Mouse (Mus musculus): ENCODE results near the gene Map3k11. TPM values are rescaled to one million over a fixed set of nuclear protein-coding genes. Genes with fewer than 3 reads are reported as not detected.

Map3k11 gene
- polyA plus RNA-seq, 1 experiment: 72.2 TPM

DNA sequence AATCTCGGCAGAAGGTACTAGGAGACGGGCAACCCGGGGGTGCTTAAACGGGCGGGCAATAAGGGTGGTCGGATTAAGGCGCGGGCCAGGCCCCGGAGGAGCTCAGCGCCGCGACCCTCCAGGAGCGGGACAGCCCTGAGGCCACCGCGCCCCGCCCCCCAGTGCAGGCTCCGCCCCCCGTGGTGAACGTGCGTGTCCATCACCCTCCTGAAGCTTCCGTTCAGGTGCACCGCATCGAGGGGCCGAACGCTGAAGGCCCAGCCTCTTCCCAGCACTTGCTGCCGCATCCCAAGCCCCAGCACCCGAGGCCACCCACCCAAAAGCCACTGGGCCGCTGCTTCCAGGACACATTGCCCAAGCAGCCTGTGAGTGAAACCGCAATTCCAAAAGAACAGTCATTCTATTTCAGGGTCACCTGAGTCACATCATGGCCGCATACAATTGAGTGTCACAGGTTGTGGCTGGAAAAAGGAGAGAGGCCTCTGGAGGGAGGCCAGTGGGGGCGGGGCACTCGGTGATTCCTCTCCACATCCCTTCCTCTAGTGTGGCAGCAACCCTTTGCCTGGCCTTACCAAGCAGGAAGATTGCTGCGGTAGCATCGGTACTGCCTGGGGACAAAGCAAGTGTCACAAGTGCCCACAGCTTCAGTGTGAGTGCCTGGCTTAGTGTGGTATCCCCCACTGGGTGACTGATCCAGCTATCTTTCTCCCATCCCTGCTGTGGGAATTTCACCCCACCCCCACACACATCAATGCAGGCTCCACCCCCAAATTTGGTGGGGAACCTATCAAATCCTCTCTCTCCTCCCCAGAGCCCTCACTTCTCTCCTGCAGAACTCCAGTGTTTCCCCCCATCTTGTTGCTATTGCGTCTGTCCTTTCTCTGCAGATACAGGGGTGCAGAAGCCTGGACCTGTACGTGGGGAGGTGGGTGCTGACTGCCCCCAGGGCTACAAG lies 57.5 kb downstream of the Map3k11 start:
- 29% methylated on average over 36 of the region's 36 CpGs for WGBS
- H3K4me1 ChIP-seq (ENCODE audit: control insufficient read depth, insufficient read depth, low read length): 0 out of 2 replicates have a peak, but pooled peaks cover 3% of the 10 kb centered on the region
- H3K4me3 ChIP-seq (ENCODE audit: insufficient read depth, low read depth, low read length): no peak overlapping the region
- H3K36me3 ChIP-seq (ENCODE audit: control insufficient read depth, insufficient read depth, low read length): no peaks in the 10 kb centered on the region
- no peaks in the 10 kb centered on the region for H3K27me3 ChIP-seq (replicated peaks; ENCODE audit: control insufficient read depth, insufficient read depth, low read length)
- H3K27ac ChIP-seq (ENCODE audit: insufficient read depth, low read depth, low read length): no peak overlapping the region
- TF ChIP-seq CTCF (conservative IDR thresholded peaks at IDR 0.05; ENCODE audit: insufficient read depth, insufficient read length, low read depth, low read length): no peak
- no peak for DNase-seq

- 74% methylated on average over 12 of the region's 12 CpGs for WGBS
- H3K27me3 ChIP-seq (replicated peaks; ENCODE audit: control insufficient read depth, insufficient read depth, low read length): no peaks in the 10 kb centered on the region
Measured at GRCm38 (mm10) chr19:5746907-5747363, 58.4 kb downstream of the Map3k11 start.

DNA sequence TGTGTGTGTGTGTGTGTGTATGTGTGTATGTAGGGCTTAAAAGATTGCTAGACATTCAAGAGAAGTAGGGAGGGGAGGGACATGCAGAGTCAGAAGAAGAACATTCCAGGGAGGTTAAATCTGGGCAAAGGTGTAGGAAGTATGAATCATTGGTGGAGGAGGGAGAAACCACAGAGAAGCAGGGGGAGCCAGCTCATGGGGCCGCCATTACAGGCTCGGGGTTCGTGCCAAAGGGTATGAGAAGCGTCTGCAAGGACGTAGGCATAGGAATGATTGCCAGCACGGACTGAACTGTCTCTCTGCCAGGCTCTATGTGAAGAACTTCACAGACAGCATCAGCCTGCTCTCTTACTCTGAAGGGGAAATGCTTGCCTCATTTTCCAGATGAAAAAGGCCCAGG lies 60.9 kb downstream of the Map3k11 start:
- TF ChIP-seq CTCF (conservative IDR thresholded peaks at IDR 0.05; ENCODE audit: insufficient read depth, insufficient read length, low read depth, low read length): no peak
- TF ChIP-seq POLR2A (IDR thresholded peaks at IDR 0.05; ENCODE audit: low read depth, low read length): no peak
- H3K27ac ChIP-seq (ENCODE audit: insufficient read depth, low read depth, low read length): no peak overlapping the region
- H3K4me1 ChIP-seq (ENCODE audit: control insufficient read depth, insufficient read depth, low read length): no peaks in the 10 kb centered on the region
- no peaks in the 10 kb centered on the region for H3K36me3 ChIP-seq (ENCODE audit: control insufficient read depth, insufficient read depth, low read length)
- H3K27me3 ChIP-seq (replicated peaks; ENCODE audit: control insufficient read depth, insufficient read depth, low read length): no peaks in the 10 kb centered on the region
- H3K4me3 ChIP-seq (ENCODE audit: insufficient read depth, low read depth, low read length): no peak overlapping the region
- DNase-seq: no peak
- WGBS: 78% methylated on average over 6 of the region's 6 CpGs

More at GRCm38 (mm10) chr19:5746907-5747363, 58.4 kb downstream of the Map3k11 start:
- H3K4me3 ChIP-seq (ENCODE audit: insufficient read depth, low read depth, low read length): no peak overlapping the region
- no peak overlapping the region for H3K27ac ChIP-seq (ENCODE audit: insufficient read depth, low read depth, low read length)
- no peak for TF ChIP-seq CTCF (conservative IDR thresholded peaks at IDR 0.05; ENCODE audit: insufficient read depth, insufficient read length, low read depth, low read length)
- no peak for TF ChIP-seq POLR2A (IDR thresholded peaks at IDR 0.05; ENCODE audit: low read depth, low read length)
- no peaks in the 10 kb centered on the region for H3K36me3 ChIP-seq (ENCODE audit: control insufficient read depth, insufficient read depth, low read length)
- no peak for DNase-seq
- no peaks in the 10 kb centered on the region for H3K4me1 ChIP-seq (ENCODE audit: control insufficient read depth, insufficient read depth, low read length)

GRCm38 (mm10) chr19:5750951-5751350 lies 62.4 kb downstream of the Map3k11 start:
- Histone ChIP-seq H3K27ac (ENCODE audit: insufficient read depth, low read depth, low read length) (no peak overlapping the region), H3K27me3 (replicated peaks; ENCODE audit: control insufficient read depth, insufficient read depth, low read length) (no peaks in the 10 kb centered on the region), H3K36me3 (ENCODE audit: control insufficient read depth, insufficient read depth, low read length) (no peaks in the 10 kb centered on the region), H3K4me3 (ENCODE audit: insufficient read depth, low read depth, low read length) (no peak overlapping the region), H3K4me1 (ENCODE audit: control insufficient read depth, insufficient read depth, low read length) (no peaks in the 10 kb centered on the region)
- TF ChIP-seq CTCF (conservative IDR thresholded peaks at IDR 0.05; ENCODE audit: insufficient read depth, insufficient read length, low read depth, low read length): no peak
- TF ChIP-seq POLR2A (IDR thresholded peaks at IDR 0.05; ENCODE audit: low read depth, low read length): no peak
- 49% methylated on average over 22 of the region's 22 CpGs for WGBS
- DNase-seq: no peak

GRCm38 (mm10) chr19:5751742-5752141 lies 63.2 kb downstream of the Map3k11 start:
- peak; percentile 75 for DNase-seq
- TF ChIP-seq POLR2A (IDR thresholded peaks at IDR 0.05; ENCODE audit: low read depth, low read length) (no peak), CTCF (conservative IDR thresholded peaks at IDR 0.05; ENCODE audit: insufficient read depth, insufficient read length, low read depth, low read length) (no peak)
- no peak overlapping the region for H3K4me3 ChIP-seq (ENCODE audit: insufficient read depth, low read depth, low read length)
- no peaks in the 10 kb centered on the region for H3K36me3 ChIP-seq (ENCODE audit: control insufficient read depth, insufficient read depth, low read length)
- 28% methylated on average over 20 of the region's 20 CpGs for WGBS
- no peak overlapping the region for H3K27ac ChIP-seq (ENCODE audit: insufficient read depth, low read depth, low read length)
- H3K27me3 ChIP-seq (replicated peaks; ENCODE audit: control insufficient read depth, insufficient read depth, low read length): no peaks in the 10 kb centered on the region
- no peaks in the 10 kb centered on the region for H3K4me1 ChIP-seq (ENCODE audit: control insufficient read depth, insufficient read depth, low read length)

Other genes starting within 250 kb of the Map3k11 start
- gene Fosl1, start 241.2 kb upstream of the Map3k11 start, polyA plus RNA-seq (2012; rRNA removed): 0.07 and 0.27 TPM in 2 replicates
- gene Ccdc85b, start 230.8 kb upstream of the Map3k11 start, polyA plus RNA-seq (2012; rRNA removed): 5.0 and 5.8 TPM in 2 replicates
- 99.5 and 117 TPM in 2 replicates for gene Fibp, start 228.1 kb upstream of the Map3k11 start, polyA plus RNA-seq (2012; rRNA removed)
- gene Ctsw, start 220.2 kb upstream of the Map3k11 start, polyA plus RNA-seq (2012; rRNA removed): 1.1 and 4.7 TPM in 2 replicates
- gene Efemp2, start 214.8 kb upstream of the Map3k11 start, polyA plus RNA-seq (2012; rRNA removed): 43.6 and 50.8 TPM in 2 replicates
- gene Mus81, start 200.3 kb upstream of the Map3k11 start, polyA plus RNA-seq (2012; rRNA removed): 29.8 and 35.1 TPM in 2 replicates
- gene Cfl1, start 198.3 kb upstream of the Map3k11 start, polyA plus RNA-seq (2012; rRNA removed): 395 and 413 TPM in 2 replicates
- 0.62 and 0.69 TPM in 2 replicates for gene 1700020D05Rik, start 185.0 kb upstream of the Map3k11 start, polyA plus RNA-seq (2012; rRNA removed)
- 14.7 and 16.3 TPM in 2 replicates for gene Snx32, start 178.2 kb upstream of the Map3k11 start, polyA plus RNA-seq (2012; rRNA removed)
- 9.0 and 10.4 TPM in 2 replicates for gene Ovol1, start 128.1 kb upstream of the Map3k11 start, polyA plus RNA-seq (2012; rRNA removed)
- 10.2 and 13.3 TPM in 2 replicates for gene Ap5b1, start 120.7 kb upstream of the Map3k11 start, polyA plus RNA-seq (2012; rRNA removed)
- 55.1 and 62.3 TPM in 2 replicates for gene Rnaseh2c, start 86.9 kb upstream of the Map3k11 start, polyA plus RNA-seq (2012; rRNA removed)
- gene Kat5, start 78.5 kb upstream of the Map3k11 start, polyA plus RNA-seq (2012; rRNA removed): 60.3 and 67.4 TPM in 2 replicates
- 58.2 and 59.9 TPM in 2 replicates for gene Rela, start 51.3 kb upstream of the Map3k11 start, polyA plus RNA-seq (2012; rRNA removed)
- 35.4 and 36.9 TPM in 2 replicates for gene Sipa1, start 25.0 kb upstream of the Map3k11 start, polyA plus RNA-seq (2012; rRNA removed)
- gene Pcnx3, start 166 bp downstream of the Map3k11 start, polyA plus RNA-seq (2012; rRNA removed): 88.8 and 108 TPM in 2 replicates
- 0.08 and 0.13 TPM in 2 replicates for gene Kcnk7, start 15.6 kb downstream of the Map3k11 start, polyA plus RNA-seq (2012; rRNA removed)
- 19.3 and 20.1 TPM in 2 replicates for gene Ehbp1l1, start 37.6 kb downstream of the Map3k11 start, polyA plus RNA-seq (2012; rRNA removed)
- 93.8 and 122 TPM in 2 replicates for gene Fam89b, start 40.9 kb downstream of the Map3k11 start, polyA plus RNA-seq (2012; rRNA removed)
- gene Ltbp3, start 52.2 kb downstream of the Map3k11 start, polyA plus RNA-seq (2012; rRNA removed): 52.8 and 61.8 TPM in 2 replicates
- gene Scyl1, start 82.7 kb downstream of the Map3k11 start, polyA plus RNA-seq (2012; rRNA removed): 107 and 134 TPM in 2 replicates
- 18.5 and 23.1 TPM in 2 replicates for gene Frmd8, start 186.5 kb downstream of the Map3k11 start, polyA plus RNA-seq (2012; rRNA removed)
- 52.7 and 63.4 TPM in 2 replicates for gene Slc25a45, start 189.1 kb downstream of the Map3k11 start, polyA plus RNA-seq (2012; rRNA removed)
- gene Tigd3, start 205.4 kb downstream of the Map3k11 start, polyA plus RNA-seq (2012; rRNA removed): 0.52 and 0.73 TPM in 2 replicates
- gene Dpf2, start 224.3 kb downstream of the Map3k11 start, polyA plus RNA-seq (2012; rRNA removed): 71.5 and 79.7 TPM in 2 replicates
- 12.0 and 12.2 TPM in 2 replicates for gene Cdc42ep2, start 236.1 kb downstream of the Map3k11 start, polyA plus RNA-seq (2012; rRNA removed)